Mouse (Mus musculus) hematopoietic stem cell, adult 5-6 weeks (primary cell): ENCODE measurements around the gene Akap13. TPM values are rescaled to one million over a fixed set of nuclear protein-coding genes. Genes with fewer than 3 reads are reported as not detected.
A peak's percentile ranks its signal among the peaks of the same experiment; 100 is the strongest.

ENCODE experiments used
- ATAC-seq, 2 experiments: fragments of 125-278 bp in 1 of 2; replicated peaks in 1 of 2; 2 replicates each; pipeline ENCODE4 v1.8.0; 2016 to 2017; ENCODE audit warnings: inconsistent platforms in 2 of 2, mild to moderate bottlenecking in 2 of 2, moderate number of reproducible peaks in 2 of 2, low read depth in 1 of 2, moderate TSS enrichment in 1 of 2; ENCODE audit not compliant: low FRiP score in 2 of 2, poor library complexity in 2 of 2, severe bottlenecking in 2 of 2, insufficient read depth in 1 of 2, low TSS enrichment in 1 of 2
- total RNA-seq: library from RNA; stranded (forward); fragments of 172-1452, 232-1000 nt; gene quantifications from 2 replicates; pipeline ENCODE4 v1.2.3, GENCODE M21; 2017

Akap13 gene
- total RNA-seq, 1 experiment from 2014 or later: 299 TPM

GRCm38 (mm10) chr7:75700771-75701345 is 245.5 kb downstream of the Akap13 start:
- no peak for ATAC-seq

- peak; percentile 65 to 70 for ATAC-seq
Observed at GRCm38 (mm10) chr7:75701761-75702160, 246.4 kb downstream of the Akap13 start.

- no peak for ATAC-seq
Observed at GRCm38 (mm10) chr7:75702368-75702767, 247.0 kb downstream of the Akap13 start.

- ATAC-seq: no peak
Observed at GRCm38 (mm10) chr7:75702966-75703645, 247.8 kb downstream of the Akap13 start.

GRCm38 (mm10) chr7:75704862-75705261 is 249.5 kb downstream of the Akap13 start:
- ATAC-seq: no peak

- ATAC-seq: no peak
Observed at GRCm38 (mm10) chr7:75709936-75710335, 254.6 kb downstream of the Akap13 start.

- no peak for ATAC-seq
Observed at GRCm38 (mm10) chr7:75710920-75711319, 255.6 kb downstream of the Akap13 start.

GRCm38 (mm10) chr7:75711436-75711835 is 256.1 kb downstream of the Akap13 start:
- no peak for ATAC-seq

GRCm38 (mm10) chr7:75712808-75713207 is 257.5 kb downstream of the Akap13 start:
- ATAC-seq: no peak

GRCm38 (mm10) chr7:75713959-75714358 is 258.6 kb downstream of the Akap13 start:
- ATAC-seq: no peak

GRCm38 (mm10) chr7:75715026-75715425 is 259.7 kb downstream of the Akap13 start:
- ATAC-seq: no peak

- no peak for ATAC-seq
Observed at GRCm38 (mm10) chr7:75715939-75716338, 260.6 kb downstream of the Akap13 start.

- ATAC-seq: peak; percentile 54 to 68
Observed at GRCm38 (mm10) chr7:75717349-75717748, 262.0 kb downstream of the Akap13 start.

- no peak for ATAC-seq
Observed at GRCm38 (mm10) chr7:75721302-75721701, 266.0 kb downstream of the Akap13 start.

- no peak for ATAC-seq
Observed at GRCm38 (mm10) chr7:75724012-75724411, 268.7 kb downstream of the Akap13 start.

- ATAC-seq: peak; percentile 48 to 67; a peak in 2 of 4 replicates
Observed at GRCm38 (mm10) chr7:75725899-75726298, 270.6 kb downstream of the Akap13 start.

GRCm38 (mm10) chr7:75726867-75727266 is 271.5 kb downstream of the Akap13 start:
- no peak for ATAC-seq

GRCm38 (mm10) chr7:75729652-75730051 is 274.3 kb downstream of the Akap13 start:
- no peak for ATAC-seq

GRCm38 (mm10) chr7:75730216-75730615 is 274.9 kb downstream of the Akap13 start:
- ATAC-seq: no peak
